Mouse (Mus musculus): ENCODE data around the gene Rhag. TPM values are rescaled to one million over a fixed set of nuclear protein-coding genes. Genes with fewer than 3 reads are reported as not detected.

The Rhag gene
- total RNA-seq (2021) = not detected
- long read RNA-seq, experiment 1 = 0 reads
- long read RNA-seq, experiment 2 = 0 reads

DNA sequence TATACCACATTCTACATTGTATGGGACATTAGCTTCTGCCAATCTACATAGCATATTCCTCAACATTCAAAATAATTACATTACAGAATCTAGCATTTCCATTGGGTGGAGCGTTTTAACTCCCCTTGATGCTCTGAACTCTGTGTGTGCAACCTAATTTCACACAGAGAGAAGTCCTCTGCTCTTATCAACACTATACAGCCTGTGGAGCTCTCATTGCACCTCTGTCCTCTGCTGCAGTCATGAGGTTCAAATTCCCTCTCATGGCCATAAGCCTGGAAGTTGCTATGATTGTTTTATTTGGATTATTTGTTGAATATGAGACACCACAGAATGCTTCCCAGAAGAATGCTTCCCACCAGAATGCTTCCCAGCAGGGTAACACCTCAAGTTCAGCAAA is at the start of gene Rhag:
Gene Rhag (plus strand): TSS at position 193 of the 400 bp plus-strand sequence.
- no peak within 1 kb of the TSS for H3K27ac ChIP-seq
- no peak for TF ChIP-seq CTCF (conservative IDR thresholded peaks at IDR 0.05)

GRCm38 (mm10) chr17:40763662-40764061 is 47.3 kb upstream of the Rhag start:
- DNase-seq (ENCODE audit: low spot score in 2 of 2) = no peak
- Histone ChIP-seq H3K4me3 (no peak overlapping the region), H3K27ac (no peak overlapping the region)
- TF ChIP-seq CTCF (conservative IDR thresholded peaks at IDR 0.05) = no peak

More for the DNA sequence above, at the start of gene Rhag:
- DNase-seq (ENCODE audit: low spot score in 2 of 2) = no peak
- H3K4me3 ChIP-seq = no peak within 1 kb of the TSS

DNA sequence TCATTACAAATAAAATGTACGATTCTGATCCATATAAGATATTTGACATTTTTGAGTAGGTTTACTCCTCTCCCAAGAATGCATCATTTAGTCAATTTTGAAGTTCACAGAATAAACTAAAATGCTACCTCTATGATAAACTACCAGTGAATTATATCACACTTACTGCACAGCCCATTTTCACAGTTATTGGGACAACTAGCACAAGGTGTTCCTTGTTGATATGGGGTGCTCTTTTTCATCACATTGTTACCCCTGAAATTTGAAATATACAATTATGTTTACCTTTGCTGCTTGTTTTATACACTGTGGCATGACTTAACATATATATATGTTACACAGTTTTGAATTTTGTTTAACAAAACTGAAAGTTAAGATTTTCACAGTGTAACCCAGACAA is 43.8 kb upstream of the Rhag start:
- Histone ChIP-seq H3K27ac (no peak overlapping the region), H3K4me3 (no peak overlapping the region)
- TF ChIP-seq CTCF (conservative IDR thresholded peaks at IDR 0.05) = no peak
- DNase-seq (ENCODE audit: low spot score in 2 of 2) = no peak

GRCm38 (mm10) chr17:40789877-40790276 is 21.0 kb upstream of the Rhag start:
- no peak for TF ChIP-seq CTCF (conservative IDR thresholded peaks at IDR 0.05)
- no peak for DNase-seq (ENCODE audit: low spot score in 2 of 2)
- Histone ChIP-seq H3K4me3 (no peak overlapping the region), H3K27ac (no peak overlapping the region)

GRCm38 (mm10) chr17:40793921-40794854 is 16.7 kb upstream of the Rhag start:
- no peak overlapping the region for H3K4me3 ChIP-seq
- H3K27ac ChIP-seq = no peak overlapping the region
- TF ChIP-seq CTCF (conservative IDR thresholded peaks at IDR 0.05) = no peak; the same call in 1 of the 2 replicates
- DNase-seq (ENCODE audit: low spot score in 2 of 2) = no peak

- no peak overlapping the region for H3K4me3 ChIP-seq
- H3K27ac ChIP-seq = no peak overlapping the region
- TF ChIP-seq CTCF (conservative IDR thresholded peaks at IDR 0.05) = no peak
- no peak for DNase-seq (ENCODE audit: low spot score in 2 of 2)
These were observed 8.1 kb upstream of the Rhag start for GRCm38 (mm10) chr17:40802707-40803340.

DNA sequence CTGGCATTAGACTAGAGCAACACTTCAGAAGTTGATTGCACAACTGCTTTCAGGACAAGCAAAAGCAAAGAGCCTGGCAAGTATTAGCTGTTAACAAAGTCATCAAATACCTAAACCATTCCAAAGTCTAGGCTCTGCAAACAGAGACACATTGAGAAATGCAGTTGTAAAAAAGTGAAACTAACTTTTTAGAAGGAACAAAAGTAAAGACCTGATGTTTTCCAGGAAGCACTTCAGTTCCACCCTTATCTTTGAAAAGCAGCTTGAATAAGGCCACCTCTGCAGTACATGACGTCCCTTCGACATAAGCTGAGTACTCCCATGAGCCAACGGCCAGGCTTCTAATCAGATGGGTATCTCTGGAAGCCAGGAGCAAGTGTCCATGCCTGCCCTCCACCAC is 4.4 kb upstream of the Rhag start:
- H3K27ac ChIP-seq = no peak overlapping the region
- no peak overlapping the region for H3K4me3 ChIP-seq
- DNase-seq (ENCODE audit: low spot score in 2 of 2) = no peak
- no peak for TF ChIP-seq CTCF (conservative IDR thresholded peaks at IDR 0.05)

- Histone ChIP-seq H3K27ac (no peak within 1 kb of the TSS), H3K4me3 (no peak within 1 kb of the TSS)
- TF ChIP-seq CTCF (conservative IDR thresholded peaks at IDR 0.05) = no peak
- DNase-seq (ENCODE audit: low spot score in 2 of 2) = no peak
These were observed 3.9 kb upstream of the Rhag start, which contains the start of gene Crisp2 for GRCm38 (mm10) chr17:40806953-40807572. Crisp2 (minus strand) TSS chr17:40807003.

DNA sequence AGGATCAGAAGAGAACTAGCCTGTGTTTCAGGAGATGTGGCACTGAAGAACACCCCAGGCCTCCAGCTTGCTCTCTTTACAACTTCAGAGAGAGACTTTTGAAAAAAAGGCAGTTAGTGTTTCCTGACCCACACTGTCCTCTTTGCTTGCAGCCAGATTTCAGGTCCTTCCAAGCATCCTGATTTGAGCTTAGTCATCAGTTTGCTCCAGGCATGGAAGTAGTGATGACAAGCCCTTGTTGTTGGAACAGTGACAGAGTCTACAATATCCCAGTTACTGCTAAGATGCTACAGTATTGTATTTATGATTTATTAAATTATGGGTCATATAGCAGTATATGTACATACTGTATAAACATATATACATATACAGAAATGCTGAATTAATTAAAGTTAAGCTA is 2.9 kb upstream of the Rhag start:
- Histone ChIP-seq H3K4me3 (no peak overlapping the region), H3K27ac (no peak overlapping the region)
- TF ChIP-seq CTCF (conservative IDR thresholded peaks at IDR 0.05) = no peak
- DNase-seq (ENCODE audit: low spot score in 2 of 2) = no peak

DNA sequence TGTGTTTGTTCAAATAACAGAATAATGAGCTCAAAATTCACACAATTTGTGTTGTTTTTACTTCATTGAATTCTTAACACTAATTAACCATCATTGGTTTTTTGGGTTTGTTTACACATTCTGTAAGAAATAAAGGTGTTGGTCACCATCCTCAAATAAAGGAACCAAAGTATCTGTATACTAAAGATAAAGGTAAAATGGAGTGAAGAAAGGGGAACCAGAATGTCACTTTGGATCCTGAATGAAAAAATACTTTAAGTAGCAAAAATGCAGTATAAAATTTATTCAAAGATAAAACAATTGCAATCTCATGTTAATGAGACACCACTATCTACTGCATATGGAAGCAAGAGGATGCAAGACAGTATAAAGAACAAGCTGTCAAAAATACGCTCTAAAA is 634 bp downstream of the Rhag start:
- no peak for TF ChIP-seq CTCF (conservative IDR thresholded peaks at IDR 0.05)
- no peak overlapping the region for H3K27ac ChIP-seq
- no peak for DNase-seq (ENCODE audit: low spot score in 2 of 2)
- H3K4me3 ChIP-seq = no peak overlapping the region

DNA sequence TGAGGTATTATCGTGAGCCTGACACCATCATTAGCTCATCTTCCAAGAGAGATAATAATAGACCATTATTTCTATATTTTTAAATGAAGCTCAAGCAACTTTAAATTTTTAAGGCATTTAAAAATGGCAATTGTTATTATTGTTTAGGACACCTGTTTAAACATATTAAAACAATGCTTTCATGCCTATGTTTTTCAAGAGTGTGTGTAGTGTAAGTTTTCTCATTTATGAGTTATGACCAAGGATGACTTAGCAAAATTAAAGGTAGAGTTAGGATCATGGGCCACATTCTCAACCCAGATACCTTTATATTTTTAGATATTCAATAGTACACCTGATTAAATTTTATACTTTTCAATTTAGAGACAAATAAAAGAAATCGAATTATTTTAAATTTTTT is 1.3 kb downstream of the Rhag start:
- H3K27ac ChIP-seq = no peak overlapping the region
- no peak overlapping the region for H3K4me3 ChIP-seq
- no peak for DNase-seq (ENCODE audit: low spot score in 2 of 2)
- no peak for TF ChIP-seq CTCF (conservative IDR thresholded peaks at IDR 0.05)

GRCm38 (mm10) chr17:40817340-40817943 is 6.5 kb downstream of the Rhag start:
- no peak for TF ChIP-seq CTCF (conservative IDR thresholded peaks at IDR 0.05)
- H3K27ac ChIP-seq = no peak overlapping the region
- H3K4me3 ChIP-seq = no peak overlapping the region
- DNase-seq (ENCODE audit: low spot score in 2 of 2) = no peak

DNA sequence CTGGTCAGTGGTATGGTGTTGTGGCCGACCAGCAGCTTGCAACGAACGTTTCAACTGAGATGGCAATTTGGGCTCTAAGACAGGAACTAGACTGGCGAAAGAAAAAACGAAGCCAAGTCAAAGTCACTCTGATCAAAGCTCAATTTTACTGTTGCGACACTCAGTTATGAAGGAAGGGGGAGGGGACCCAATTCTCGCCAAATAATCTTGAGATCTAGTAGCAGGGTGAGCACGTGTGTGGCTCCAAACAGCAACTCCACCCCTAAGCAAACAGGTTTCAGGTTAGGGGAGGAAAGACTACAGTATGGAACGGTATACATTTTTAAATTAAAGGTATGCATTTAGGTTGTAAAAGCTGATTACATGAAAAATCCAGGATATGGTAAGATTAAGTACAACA is 10.6 kb downstream of the Rhag start:
- H3K27ac ChIP-seq = no peak overlapping the region
- no peak overlapping the region for H3K4me3 ChIP-seq
- no peak for DNase-seq (ENCODE audit: low spot score in 2 of 2)
- no peak for TF ChIP-seq CTCF (conservative IDR thresholded peaks at IDR 0.05)
